Mouse (Mus musculus): ENCODE results near the gene Scgb2b19. TPM values are rescaled to one million over a fixed set of nuclear protein-coding genes. Genes with fewer than 3 reads are reported as not detected.
"Not testable (repeated sequence)": the region's sequence is repeated elsewhere in the genome, so short reads cannot be mapped to it uniquely, and the experiment has no call there.

The Scgb2b19 gene
- not detected in 2 replicates for polyA plus RNA-seq (2015; fragmentation: Nextera tagmentation; extraction: Ambion mirVana)

DNA sequence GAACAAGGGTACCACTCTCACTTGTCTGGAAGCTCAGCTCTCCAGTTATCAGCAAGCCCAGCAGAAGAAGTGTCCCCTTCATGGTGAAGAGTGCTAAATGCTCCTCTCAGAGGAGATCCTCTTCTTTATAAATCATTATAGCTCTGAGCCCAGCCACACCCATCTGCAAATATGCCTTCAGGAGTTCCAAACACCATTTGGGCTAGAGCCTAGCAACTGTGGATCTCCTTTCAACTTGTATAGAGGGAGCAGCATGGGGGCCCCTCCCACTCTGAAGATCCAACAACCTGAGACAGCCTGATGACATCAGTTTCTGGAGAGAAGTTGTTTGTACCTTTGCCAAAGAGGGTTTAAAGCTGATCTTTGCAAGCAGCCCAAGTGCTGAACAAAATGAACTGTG, at the start of gene Scgb2b19:
Gene Scgb2b19 (minus strand): TSS at position 101 of the 400 bp plus-strand sequence.
- H3K4me2 ChIP-seq; ATAC-seq (ENCODE audit: insufficient number of reproducible peaks, low FRiP score, low TSS enrichment, low read depth); H3K27ac ChIP-seq; H3K4me1 ChIP-seq; H3K9ac ChIP-seq; H3K27me3 ChIP-seq; H3K4me3 ChIP-seq; H3K9me3 ChIP-seq; H3K36me3 ChIP-seq: not testable (repeated sequence)

DNA sequence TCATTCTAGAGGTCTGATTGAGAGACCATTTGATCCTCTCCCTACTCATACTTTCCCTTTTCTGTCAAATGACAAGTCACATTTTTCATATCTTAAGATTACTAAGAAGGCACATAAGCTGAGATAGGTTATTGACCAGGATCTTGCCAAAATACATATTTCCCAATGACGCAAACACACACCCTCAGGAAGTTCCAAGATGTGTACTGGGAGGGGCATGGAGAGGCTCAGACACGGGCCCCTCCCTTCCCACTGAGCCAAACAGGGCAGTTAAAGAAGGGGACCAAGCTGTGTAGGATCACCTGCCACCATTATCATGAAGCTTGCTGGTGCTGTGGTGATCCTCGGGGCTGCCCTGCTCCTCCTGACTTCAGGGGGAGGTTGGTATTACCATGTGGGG, 6.9 kb upstream of the Scgb2b19 start, which contains the start of gene Scgb1b19:
Gene Scgb1b19 (plus strand): TSS at position 301 of the 400 bp plus-strand sequence.
- 69% methylated on average over 2 of the region's 3 CpGs for WGBS

More for the DNA sequence above, 6.9 kb upstream of the Scgb2b19 start, which contains the start of gene Scgb1b19:
- ATAC-seq (ENCODE audit: insufficient number of reproducible peaks, low FRiP score, low TSS enrichment, low read depth); H3K9ac ChIP-seq; H3K9me3 ChIP-seq; H3K4me1 ChIP-seq; H3K36me3 ChIP-seq; H3K4me2 ChIP-seq; H3K27ac ChIP-seq; H3K4me3 ChIP-seq; H3K27me3 ChIP-seq: not testable (repeated sequence)

Other genes starting within 250 kb of the Scgb2b19 start
- not detected in 2 replicates for gene Scgb2b17, start 223.8 kb downstream of the Scgb2b19 start, polyA plus RNA-seq (2015; fragmentation: Nextera tagmentation; extraction: Ambion mirVana)
- gene Scgb1b17, start 216.9 kb downstream of the Scgb2b19 start, polyA plus RNA-seq (2015; fragmentation: Nextera tagmentation; extraction: Ambion mirVana) = not detected in 2 replicates
- gene Scgb2b18, start 106.5 kb downstream of the Scgb2b19 start, polyA plus RNA-seq (2015; fragmentation: Nextera tagmentation; extraction: Ambion mirVana) = not detected in 2 replicates
- gene Scgb1b18, start 94.8 kb downstream of the Scgb2b19 start, polyA plus RNA-seq (2015; fragmentation: Nextera tagmentation; extraction: Ambion mirVana) = not detected in 2 replicates
- gene Scgb1b19, start 7.0 kb upstream of the Scgb2b19 start, polyA plus RNA-seq (2015; fragmentation: Nextera tagmentation; extraction: Ambion mirVana) = not detected in 2 replicates
- gene Scgb2b20, start 86.0 kb upstream of the Scgb2b19 start, polyA plus RNA-seq (2015; fragmentation: Nextera tagmentation; extraction: Ambion mirVana) = not detected in 2 replicates
- gene Scgb1b20, start 92.9 kb upstream of the Scgb2b19 start, polyA plus RNA-seq (2015; fragmentation: Nextera tagmentation; extraction: Ambion mirVana) = not detected in 2 replicates
- not detected in 2 replicates for gene Scgb2b21, start 240.1 kb upstream of the Scgb2b19 start, polyA plus RNA-seq (2015; fragmentation: Nextera tagmentation; extraction: Ambion mirVana)

Measured in limb, embryonic 15.5 days (tissue).